Mouse (Mus musculus) lung, postnatal 0 days (tissue): ENCODE measurements around the gene Srsf9.
A peak's percentile ranks its signal among the peaks of the same experiment; 100 is the strongest.

ENCODE experiments used
- CTCF ChIP-seq: IDR thresholded peaks from 2 replicates; pipeline ENCODE4 v1.5.1; 2016; ENCODE audit warnings: antibody characterized with exemption, mild to moderate bottlenecking
- EP300 ChIP-seq: IDR thresholded peaks from 2 replicates; pipeline ENCODE4 v1.6.1; 2016; ENCODE audit warnings: antibody characterized with exemption, mild to moderate bottlenecking, control low read depth

- TF ChIP-seq CTCF (peak; percentile 42; the same call in 1 of the 2 replicates), EP300 (no peak)
Observed at GRCm38 (mm10) chr5:115348546-115349224, 21.7 kb downstream of the Srsf9 start, which contains the start of gene Cox6a1.
